Mouse (Mus musculus) small intestine, adult 2 months (tissue): Measurements from ENCODE around the gene Ehbp1. TPM values are rescaled to one million over a fixed set of nuclear protein-coding genes. Genes with fewer than 3 reads are reported as not detected.

Source experiments
- H3K27ac ChIP-seq: fragments of 200-500 bp; 2 replicates; pipeline ENCODE4 v1.5.1; 2012; ENCODE audit warnings: low read depth, low read length, control low read depth, inconsistent platforms; ENCODE audit not compliant: insufficient read depth
- H3K27me3 ChIP-seq: fragments of 200-500 bp; 2 replicates; pipeline ENCODE4 v1.6.1; 2012; ENCODE audit warnings: mild to moderate bottlenecking, moderate library complexity, low read length, inconsistent platforms; ENCODE audit not compliant: control insufficient read depth, insufficient read depth
- H3K36me3 ChIP-seq: fragments of 200-500 bp; 2 replicates; pipeline ENCODE4 v1.6.1; 2012; ENCODE audit warnings: mild to moderate bottlenecking, low read length, control low read depth, inconsistent platforms; ENCODE audit not compliant: control insufficient read depth, insufficient read depth
- H3K4me1 ChIP-seq: fragments of 200-500 bp; 2 replicates; pipeline ENCODE4 v1.6.1; 2012; ENCODE audit warnings: low read length, inconsistent platforms, mixed read lengths; ENCODE audit not compliant: control insufficient read depth, insufficient read depth, insufficient read length
- H3K4me3 ChIP-seq: fragments of 200-500 bp; 2 replicates; pipeline ENCODE4 v1.5.1; 2012; ENCODE audit warnings: low read depth, mild to moderate bottlenecking, control low read depth, inconsistent platforms, low read length, moderate library complexity
- CTCF ChIP-seq: fragments of 200-500 bp; IDR thresholded peaks from 2 replicates; pipeline ENCODE4 v1.5.1; 2012; ENCODE audit warnings: low read depth, mild to moderate bottlenecking, control low read depth, inconsistent platforms, low read length, moderate library complexity, mixed read lengths; ENCODE audit not compliant: insufficient replicate concordance, insufficient read length; ENCODE audit errors: extremely low read depth
- POLR2A ChIP-seq: fragments of 200-500 bp; IDR thresholded peaks from 2 replicates; pipeline ENCODE4 v1.6.1; 2012; ENCODE audit warnings: low read depth, mild to moderate bottlenecking, control low read depth, inconsistent platforms, low read length, moderate library complexity
- WGBS: fragments of 180-500 bp; shearing (Covaris S2); methylation state at CpG from one replicate; pipeline ENCODE4 v1.1.7; 2018; 5-methylcytosine and 5-hydroxymethylcytosine counted together
- polyA plus RNA-seq: library from polyadenylated mRNA; depleted of rRNA; stranded (reverse); fragments of >200 nt; gene quantifications from 2 replicates; pipeline ENCODE4 v1.2.3, GENCODE M21; 2012; rRNA removed

The Ehbp1 gene
- polyA plus RNA-seq, 1 experiment: 0.70 TPM

- H3K27me3 ChIP-seq: no peaks in the 10 kb centered on the region
- H3K4me1 ChIP-seq: no peaks in the 10 kb centered on the region
- no peak overlapping the region for H3K27ac ChIP-seq
- no peak overlapping the region for H3K4me3 ChIP-seq
- TF ChIP-seq CTCF (peak; percentile 10; the same call in 1 of the 2 replicates), POLR2A (no peak)
- WGBS: 66% methylated on average over 5 of the region's 5 CpGs
- no peaks in the 10 kb centered on the region for H3K36me3 ChIP-seq
Measured at GRCm38 (mm10) chr11:21974005-21974531, 368.0 kb downstream of the Ehbp1 start.

DNA sequence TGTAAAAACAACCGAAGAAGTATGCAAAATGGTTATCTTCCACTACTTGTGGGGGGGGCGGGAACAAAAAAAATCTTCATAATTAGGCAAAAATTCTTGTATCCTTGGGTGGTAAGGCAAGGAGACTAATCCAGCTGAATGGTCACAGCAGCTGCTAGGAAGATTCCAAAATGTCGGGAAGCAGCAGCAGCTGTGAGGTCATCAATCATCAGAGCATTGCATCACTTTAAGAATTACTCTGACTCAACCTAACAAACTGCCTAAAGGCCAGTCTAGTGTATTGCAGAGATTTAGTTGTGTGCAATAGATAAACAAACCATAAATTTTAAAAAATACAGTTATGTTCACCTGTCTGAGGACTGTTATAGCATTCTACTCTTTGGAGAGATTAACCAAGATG is 368.5 kb downstream of the Ehbp1 start:
- Histone ChIP-seq H3K4me3 (no peak overlapping the region), H3K27ac (no peak overlapping the region), H3K4me1 (no peaks in the 10 kb centered on the region), H3K27me3 (no peaks in the 10 kb centered on the region), H3K36me3 (no peaks in the 10 kb centered on the region)
- TF ChIP-seq CTCF: no peak
- no peak for TF ChIP-seq POLR2A
- WGBS: 63% methylated on average over 3 of the region's 3 CpGs

DNA sequence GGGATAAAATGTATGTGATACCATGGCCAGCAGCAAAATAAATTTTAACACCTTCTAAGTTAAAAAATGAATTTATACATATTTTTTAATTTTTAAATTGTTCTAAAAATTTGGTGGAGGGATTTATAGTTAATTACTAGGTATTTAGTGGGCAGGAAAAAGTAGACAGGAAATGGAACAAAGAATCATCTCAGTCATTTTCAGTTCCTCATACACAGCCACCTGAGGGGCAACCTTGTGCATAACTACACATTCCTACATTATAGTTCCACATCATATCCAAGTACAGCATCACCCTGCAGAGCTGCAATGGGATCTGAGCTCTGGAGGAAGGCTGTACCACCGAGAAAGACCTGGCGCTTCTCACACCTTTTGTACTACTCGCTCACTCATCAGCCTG is 373.2 kb downstream of the Ehbp1 start:
- WGBS: 86% methylated on average over 3 of the region's 3 CpGs
- Histone ChIP-seq H3K36me3 (no peaks in the 10 kb centered on the region), H3K4me3 (no peak overlapping the region), H3K27ac (no peak overlapping the region), H3K27me3 (no peaks in the 10 kb centered on the region), H3K4me1 (no peaks in the 10 kb centered on the region)
- no peak for TF ChIP-seq POLR2A
- TF ChIP-seq CTCF: no peak

Other genes with a start within 250 kb of the Ehbp1 start
- 0.36 and 0.60 TPM in 2 replicates for gene Tmem17, start 169.8 kb upstream of the Ehbp1 start, polyA plus RNA-seq